Mouse (Mus musculus) embryo, embryonic 9.5 days (tissue): ENCODE measurements around the gene Olfr790.

Source experiments
- DNase-seq: peaks from one replicate; pipeline ENCODE4 v3.0.0-alpha.2; 2017; ENCODE audit errors: extremely low spot score

Olfr790 gene

GRCm38 (mm10) chr10:129498192-129498591, at the start of gene Olfr790:
Olfr790 (plus strand) TSS chr10:129498492.
- no peak for DNase-seq

- no peak for DNase-seq
Measured at GRCm38 (mm10) chr10:129461562-129461961, 36.7 kb upstream of the Olfr790 start, which contains the start of gene Olfr787. Olfr787 (plus strand) TSS chr10:129461862.

- no peak for DNase-seq
Measured at GRCm38 (mm10) chr10:129470698-129471097, 27.6 kb upstream of the Olfr790 start, which contains the start of gene Olfr788. Olfr788 (plus strand) TSS chr10:129470998.

- no peak for DNase-seq
Measured at GRCm38 (mm10) chr10:129473256-129473655, 25.0 kb upstream of the Olfr790 start.

- DNase-seq, result no peak
Measured at GRCm38 (mm10) chr10:129473723-129474122, 24.6 kb upstream of the Olfr790 start.

GRCm38 (mm10) chr10:129484452-129484851, 13.8 kb upstream of the Olfr790 start, which contains the start of gene Olfr789:
Olfr789 (plus strand) TSS chr10:129484752.
- DNase-seq, result no peak

GRCm38 (mm10) chr10:129490101-129490500, 8.2 kb upstream of the Olfr790 start:
- no peak for DNase-seq

GRCm38 (mm10) chr10:129521492-129521891, 23.2 kb downstream of the Olfr790 start, which contains the start of gene Olfr791:
Olfr791 (plus strand) TSS chr10:129521792.
- DNase-seq, result no peak

- DNase-seq, result no peak
Measured at GRCm38 (mm10) chr10:129538862-129539261, 40.6 kb downstream of the Olfr790 start, which contains the start of gene Olfr792. Olfr792 (plus strand) TSS chr10:129539162.

- DNase-seq, result no peak
Measured at GRCm38 (mm10) chr10:129549354-129549753, 51.1 kb downstream of the Olfr790 start.
